11 mouse cellular contexts compared by ENCODE assay signal in genomic region chr7:73334883-73335282, GRCm38 (mm10). TPM values are rescaled to one million over a fixed set of nuclear protein-coding genes. Genes with fewer than 3 reads are reported as not detected.
DNase-seq lines count a peak whose midpoint lies in the region; ATAC-seq and TF ChIP-seq lines count a peak whose summit lies in the region.
"Had no signal": no experiment of that assay in that cellular context is flagged by ENCODE, and none has a peak within 500 bp of the region (broad histone marks: within the 10 kb centered on the region; RNA-seq: fewer than 3 reads in every experiment).

No protein-coding gene starts in this region.

- 37% methylated on average over 7 of the region's 7 CpGs for WGBS in forebrain, embryonic 16.5 days
- WGBS in forebrain, postnatal 0 days, result 41% methylated on average over 7 of the region's 7 CpGs
- WGBS in hindbrain, postnatal 0 days, result 36% methylated on average over 7 of the region's 7 CpGs

- no peak for DNase-seq in forebrain, postnatal 0 days
- peak; percentile 92 for DNase-seq in brain, adult 2 months (ENCODE audit: low read depth, low spot score)
- peak; percentile 59 to 75 for DNase-seq in gastrocnemius, adult 8-10 months (ENCODE audit: low spot score in 2 of 2)
- DNase-seq in hindbrain, postnatal 0 days (ENCODE audit: low spot score), result peak; percentile 68
- DNase-seq in adrenal gland, adult 18-20 months (ENCODE audit: low spot score in 2 of 2), result no peak
- DNase-seq in right cerebral cortex, postnatal 25 days, result no peak
- no peak for DNase-seq in thymus, postnatal 0 days (ENCODE audit: low spot score)

- no peaks in the 10 kb centered on the region for H3K9me3 ChIP-seq in forebrain, embryonic 16.5 days (ENCODE audit: control insufficient read depth, low read length)
- H3K9me3 ChIP-seq in forebrain, postnatal 0 days (ENCODE audit: low read length), result no peaks in the 10 kb centered on the region
- H3K9me3 ChIP-seq in hindbrain, postnatal 0 days (ENCODE audit: low read length), result no peaks in the 10 kb centered on the region
- H3K9me3 ChIP-seq: embryonic facial prominence, embryonic 12.5 days had no signal

- H3K9ac ChIP-seq in forebrain, embryonic 16.5 days (replicated peaks; ENCODE audit: low read depth, low read length), result no peak overlapping the region
- no peak overlapping the region for H3K9ac ChIP-seq in forebrain, postnatal 0 days
- no peak overlapping the region for H3K9ac ChIP-seq in hindbrain, postnatal 0 days (replicated peaks; ENCODE audit: low read length)
- H3K9ac ChIP-seq: embryonic facial prominence, embryonic 12.5 days had no signal

- ATAC-seq in forebrain, embryonic 16.5 days, result peak; percentile 17; the same call in 1 of the 2 replicates
- ATAC-seq in forebrain, postnatal 0 days, result no peak
- peak; percentile 45 for ATAC-seq in hindbrain, postnatal 0 days
- ATAC-seq: lung, postnatal 0 days had no signal

- no peaks in the 10 kb centered on the region for H3K36me3 ChIP-seq in forebrain, embryonic 16.5 days (ENCODE audit: control insufficient read depth, insufficient read depth)
- H3K36me3 ChIP-seq in forebrain, postnatal 0 days (ENCODE audit: insufficient read depth), result no peaks in the 10 kb centered on the region
- no peaks in the 10 kb centered on the region for H3K36me3 ChIP-seq in hindbrain, postnatal 0 days (ENCODE audit: insufficient read depth, low read length)
- H3K36me3 ChIP-seq: embryonic facial prominence, embryonic 12.5 days had no signal

- H3K4me2 ChIP-seq in forebrain, embryonic 16.5 days (ENCODE audit: low read length), result no peak overlapping the region
- H3K4me2 ChIP-seq in forebrain, postnatal 0 days (ENCODE audit: low read depth), result no peak overlapping the region
- H3K4me2 ChIP-seq in hindbrain, postnatal 0 days (ENCODE audit: low read depth, low read length), result no peak overlapping the region
- H3K4me2 ChIP-seq: embryonic facial prominence, embryonic 12.5 days had no signal

- no peak overlapping the region for H3K4me3 ChIP-seq in forebrain, embryonic 16.5 days (replicated peaks; ENCODE audit: low read length)
- no peak overlapping the region for H3K4me3 ChIP-seq in forebrain, postnatal 0 days (ENCODE audit: low read depth, low read length)
- no peak overlapping the region for H3K4me3 ChIP-seq in hindbrain, postnatal 0 days (ENCODE audit: low read length)
- H3K4me3 ChIP-seq: embryonic facial prominence, embryonic 12.5 days had no signal

- no peak for TF ChIP-seq CTCF in forebrain, postnatal 0 days (IDR thresholded peaks at IDR 0.05; ENCODE audit: low read depth)
- TF ChIP-seq CTCF in hindbrain, postnatal 0 days (IDR thresholded peaks at IDR 0.05; ENCODE audit: low read depth), result no peak

- no peak overlapping the region for H3K27ac ChIP-seq in forebrain, embryonic 16.5 days (ENCODE audit: low read length)
- H3K27ac ChIP-seq in forebrain, postnatal 0 days (ENCODE audit: low read depth, low read length), result no peak overlapping the region
- peak overlapping the region; percentile 4; the same call in 1 of the 2 replicates for H3K27ac ChIP-seq in hindbrain, postnatal 0 days
- H3K27ac ChIP-seq: embryonic facial prominence, embryonic 12.5 days had no signal

- peaks cover 12% of the 10 kb centered on the region for H3K4me1 ChIP-seq in forebrain, embryonic 16.5 days (replicated peaks; ENCODE audit: control insufficient read depth, insufficient read depth, low read length)
- peaks cover 10% of the 10 kb centered on the region; the same call in 1 of the 2 replicates for H3K4me1 ChIP-seq in forebrain, postnatal 0 days (ENCODE audit: insufficient read depth)
- H3K4me1 ChIP-seq in hindbrain, postnatal 0 days (ENCODE audit: insufficient read depth, low read length), result peaks cover 16% of the 10 kb centered on the region

- no peaks in the 10 kb centered on the region for H3K27me3 ChIP-seq in forebrain, embryonic 16.5 days (replicated peaks; ENCODE audit: control insufficient read depth, insufficient read depth, low read length)
- H3K27me3 ChIP-seq in forebrain, postnatal 0 days (ENCODE audit: insufficient read depth, low read length), result no peaks in the 10 kb centered on the region
- H3K27me3 ChIP-seq in hindbrain, postnatal 0 days (ENCODE audit: insufficient read depth, low read length), result no peaks in the 10 kb centered on the region
- H3K27me3 ChIP-seq: embryonic facial prominence, embryonic 12.5 days had no signal

RNA-seq across cellular contexts. Expression of gene Rgma, which starts 40.4 kb away (rescaled TPM):
- polyA plus RNA-seq in forebrain, embryonic 16.5 days (2015; fragmentation: Nextera tagmentation; extraction: Ambion mirVana), result 22.2 and 23.1 TPM in 2 replicates
- total RNA-seq in forebrain, postnatal 0 days (2014; rRNA removed), result 72.2 and 96.4 TPM in 2 replicates
- polyA plus RNA-seq in forebrain, postnatal 0 days (2015; fragmentation: Nextera tagmentation; extraction: Ambion mirVana), result 34.1 and 39.9 TPM in 2 replicates
- 10 to 100 TPM; 42.9 to 60.8 (median 51.4) TPM for total RNA-seq in gastrocnemius, adult 8-10 months (2022)
- 139 and 147 TPM in 2 replicates for total RNA-seq in hindbrain, postnatal 0 days (2014; rRNA removed)
- 33.7 and 36.5 TPM in 2 replicates for polyA plus RNA-seq in hindbrain, postnatal 0 days (2015; fragmentation: Nextera tagmentation; extraction: Ambion mirVana)
- 10 to 100 TPM in 1 of 2 experiments, 1 to 10 TPM in 1; 8.1 to 12.1 TPM for total RNA-seq in adrenal gland, adult 18-20 months (2021)
- 1.6 and 1.7 TPM in 2 replicates for polyA plus RNA-seq in thymus, postnatal 0 days (2015; fragmentation: Nextera tagmentation; extraction: Ambion mirVana)
- total RNA-seq: neutrophil, adult 5-6 weeks had no signal

Comparison
In these comparisons a context has a peak if more than half of its experiments do, and no peak if none do; other contexts are left out.
1. DNase-seq: peak in brain, adult 2 months (single experiment), gastrocnemius, adult 8-10 months (2 of 2) and hindbrain, postnatal 0 days (single experiment); none in forebrain, postnatal 0 days (single experiment), adrenal gland, adult 18-20 months (0 of 2), right cerebral cortex, postnatal 25 days (single experiment) and thymus, postnatal 0 days (single experiment).